In genomic region chr2:103992618-103993332, GRCm38 (mm10) we compare ENCODE assay signal across 14 mouse cellular contexts. TPM values are rescaled to one million over a fixed set of nuclear protein-coding genes. Genes with fewer than 3 reads are reported as not detected.
DNase-seq lines count a peak whose midpoint lies in the region; TF ChIP-seq lines count a peak whose summit lies in the region.
"Had no signal": no experiment of that assay in that cellular context is flagged by ENCODE, and none has a peak within 500 bp of the region (broad histone marks: within the 10 kb centered on the region; RNA-seq: fewer than 3 reads in every experiment).

No protein-coding gene starts in this region.

- TF ChIP-seq POLR2A in cerebellum, adult 2 months (IDR thresholded peaks at IDR 0.05; ENCODE audit: borderline replicate concordance, insufficient read depth, low read length), result no peak

- no peaks in the 10 kb centered on the region for H3K36me3 ChIP-seq in midbrain, embryonic 10.5 days
- H3K36me3 ChIP-seq: embryonic facial prominence, embryonic 12.5 days; G1E had no signal

- H3K27me3 ChIP-seq in cerebellum, adult 2 months (ENCODE audit: control insufficient read depth, insufficient read depth, low read length), result no peaks in the 10 kb centered on the region
- H3K27me3 ChIP-seq in midbrain, embryonic 10.5 days (ENCODE audit: low read depth, poor library complexity, severe bottlenecking), result peaks cover 10% of the 10 kb centered on the region; the same call in 1 of the 2 replicates

- H3K4me1 ChIP-seq in cerebellum, adult 2 months (ENCODE audit: control insufficient read depth, insufficient read depth, low read length), result no peaks in the 10 kb centered on the region
- peaks cover 8% of the 10 kb centered on the region for H3K4me1 ChIP-seq in midbrain, embryonic 10.5 days
- H3K4me1 ChIP-seq: embryonic facial prominence, embryonic 12.5 days had no signal

- WGBS in cerebellum, adult 2 months, result 41% methylated on average over 17 of the region's 17 CpGs
- 26% methylated on average over 17 of the region's 17 CpGs for WGBS in midbrain, embryonic 10.5 days

- H3K9me3 ChIP-seq in midbrain, embryonic 10.5 days (replicated peaks), result no peaks in the 10 kb centered on the region
- H3K9me3 ChIP-seq: embryonic facial prominence, embryonic 12.5 days; G1E had no signal

- TF ChIP-seq CTCF in cerebellum, adult 2 months (IDR thresholded peaks at IDR 0.05; ENCODE audit: borderline replicate concordance, insufficient read depth, low read depth, low read length), result no peak

- no peak overlapping the region for H3K4me3 ChIP-seq in cerebellum, adult 2 months (replicated peaks; ENCODE audit: insufficient read depth, low read depth, low read length)
- no peak overlapping the region for H3K4me3 ChIP-seq in midbrain, embryonic 10.5 days
- H3K4me3 ChIP-seq: embryonic facial prominence, embryonic 12.5 days; myocyte had no signal

- H3K27ac ChIP-seq in cerebellum, adult 2 months (ENCODE audit: insufficient read depth, low read length), result no peak overlapping the region
- peak overlapping the region; percentile 57; the same call in 1 of the 2 replicates for H3K27ac ChIP-seq in midbrain, embryonic 10.5 days (replicated peaks)
- H3K27ac ChIP-seq: embryonic facial prominence, embryonic 12.5 days had no signal

- DNase-seq in cerebellum, adult 2 months, result peak; percentile 17 to 35
- DNase-seq in cerebellum, adult 8-10 months, result no peak
- DNase-seq in layer of hippocampus, postnatal 14 days (ENCODE audit: low spot score in 2 of 2), result peak; percentile 22 to 36
- no peak for DNase-seq in layer of hippocampus, adult 9-10 months (ENCODE audit: low spot score)
- DNase-seq in midbrain, embryonic 10.5 days (ENCODE audit: low spot score), result no peak
- no peak for DNase-seq in retina, postnatal 1 day
- no peak for DNase-seq in urinary bladder, adult 2 months (ENCODE audit: low spot score)
- no peak for DNase-seq in right cerebral cortex, adult 2 months (ENCODE audit: low spot score in 2 of 2)
- DNase-seq: heart, adult 18-20 months; kidney, postnatal 25 days had no signal

RNA-seq across cellular contexts. Expression of gene Fbxo3, which starts 34.7 kb away (rescaled TPM):
- polyA plus RNA-seq in cerebellum, adult 2 months (2012; rRNA removed), result 65.7 and 70.8 TPM in 2 replicates
- total RNA-seq in layer of hippocampus, postnatal 14 days (2021), result 10 to 100 TPM; 43.2 to 48.3 TPM
- 47.4 and 49.9 TPM in 2 replicates for polyA plus RNA-seq in midbrain, embryonic 10.5 days (2016; fragmentation: Nextera tagmentation; extraction: Ambion mirVana)
- 51.2 and 54.3 TPM in 2 replicates for polyA plus RNA-seq in urinary bladder, adult 2 months (2012; rRNA removed)

RNA-seq across cellular contexts. Expression of gene Lmo2, which starts 35.0 kb away (rescaled TPM):
- 26.0 and 29.2 TPM in 2 replicates for polyA plus RNA-seq in cerebellum, adult 2 months (2012; rRNA removed)
- 10 to 100 TPM; 19.8 to 25.5 TPM for total RNA-seq in layer of hippocampus, postnatal 14 days (2021)
- polyA plus RNA-seq in midbrain, embryonic 10.5 days (2016; fragmentation: Nextera tagmentation; extraction: Ambion mirVana), result 18.7 and 19.3 TPM in 2 replicates
- 36.3 and 37.0 TPM in 2 replicates for polyA plus RNA-seq in urinary bladder, adult 2 months (2012; rRNA removed)

RNA-seq across cellular contexts. Expression of gene 4931422A03Rik, which starts 35.4 kb away (rescaled TPM):
- not detected in 2 replicates for polyA plus RNA-seq in cerebellum, adult 2 months (2012; rRNA removed)
- not detected for total RNA-seq in layer of hippocampus, postnatal 14 days (2021)
- polyA plus RNA-seq in midbrain, embryonic 10.5 days (2016; fragmentation: Nextera tagmentation; extraction: Ambion mirVana), result 1.1 and 1.6 TPM in 2 replicates
- 0.41 TPM in 1 of 2 replicates, not detected in the other for polyA plus RNA-seq in urinary bladder, adult 2 months (2012; rRNA removed)
- total RNA-seq: heart, adult 18-20 months; left cerebral cortex, postnatal 36 days had no signal
- polyA plus RNA-seq: G1E had no signal

Comparison
In these comparisons a context has a peak if more than half of its experiments do, and no peak if none do; other contexts are left out.
1. DNase-seq: peak in cerebellum, adult 2 months (2 of 2) and layer of hippocampus, postnatal 14 days (2 of 2); none in cerebellum, adult 8-10 months (single experiment), layer of hippocampus, adult 9-10 months (single experiment), midbrain, embryonic 10.5 days (single experiment), retina, postnatal 1 day (single experiment), urinary bladder, adult 2 months (single experiment) and right cerebral cortex, adult 2 months (0 of 2).